Mouse (Mus musculus) midbrain, embryonic 15.5 days (tissue): Measurements from ENCODE around the gene Egfl7. TPM values are rescaled to one million over a fixed set of nuclear protein-coding genes. Genes with fewer than 3 reads are reported as not detected.

ENCODE experiments used
- ATAC-seq: fragments of 200-750 bp; cut with Nextera tagmentation; replicated peaks from 2 replicates; pipeline ENCODE4 v1.8.0; 2017; ENCODE audit warnings: moderate TSS enrichment
- H3K27ac ChIP-seq: fragments of 300-500 bp; sonication (generic); 2 replicates; pipeline ENCODE4 v1.5.1; 2015; ENCODE audit warnings: mild to moderate bottlenecking, inconsistent platforms
- H3K27me3 ChIP-seq: fragments of 300-500 bp; sonication (generic); replicated peaks from 2 replicates; pipeline ENCODE4 v1.6.1; 2015; ENCODE audit warnings: inconsistent platforms
- H3K36me3 ChIP-seq: fragments of 300-500 bp; sonication (generic); replicated peaks from 2 replicates; pipeline ENCODE4 v1.6.1; 2015; ENCODE audit warnings: inconsistent platforms
- H3K4me1 ChIP-seq: fragments of 300-500 bp; sonication (generic); 2 replicates; pipeline ENCODE4 v1.6.1; 2015; ENCODE audit warnings: inconsistent platforms
- H3K4me2 ChIP-seq: fragments of 300-500 bp; sonication (generic); 2 replicates; pipeline ENCODE4 v1.6.1; 2015; ENCODE audit warnings: inconsistent platforms, mild to moderate bottlenecking, moderate library complexity
- H3K4me3 ChIP-seq: fragments of 300-500 bp; sonication (generic); 2 replicates; pipeline ENCODE4 v1.5.1; 2015; ENCODE audit warnings: mild to moderate bottlenecking, inconsistent platforms
- H3K9ac ChIP-seq: fragments of 300-500 bp; sonication (generic); 2 replicates; pipeline ENCODE4 v1.6.1; 2015; ENCODE audit warnings: mild to moderate bottlenecking, inconsistent platforms
- H3K9me3 ChIP-seq: fragments of 300-500 bp; sonication (generic); 2 replicates; pipeline ENCODE4 v1.6.1; 2016; ENCODE audit warnings: inconsistent platforms
- WGBS: fragments of 180-500 bp; shearing (Covaris S2); methylation state at CpG from one replicate; pipeline ENCODE4 v1.1.7; 2015; ENCODE audit warnings: mixed read lengths; 5-methylcytosine and 5-hydroxymethylcytosine counted together
- polyA plus RNA-seq: library from polyadenylated mRNA; unstranded; fragments of >200 nt; fragmentation: Nextera tagmentation; extraction: Ambion mirVana; gene quantifications from 2 replicates; pipeline ENCODE4 v1.2.1, GENCODE M21; 2015

The Egfl7 gene
- polyA plus RNA-seq, 1 experiment from 2014 or later: 71.8 TPM

GRCm38 (mm10) chr2:26626081-26626480 lies 46.3 kb downstream of the Egfl7 start:
- no peaks in the 10 kb centered on the region for H3K9me3 ChIP-seq
- no peak overlapping the region for H3K4me2 ChIP-seq
- 74% methylated on average over 3 of the region's 3 CpGs for WGBS
- ATAC-seq: no peak
- no peak overlapping the region for H3K27ac ChIP-seq
- no peak overlapping the region for H3K4me3 ChIP-seq
- H3K36me3 ChIP-seq: no peaks in the 10 kb centered on the region
- H3K27me3 ChIP-seq: no peaks in the 10 kb centered on the region
- H3K9ac ChIP-seq: no peak overlapping the region
- peaks cover 32% of the 10 kb centered on the region for H3K4me1 ChIP-seq

- peak; percentile 82 for ATAC-seq
- Histone ChIP-seq H3K4me2 (peak within 1 kb of the TSS; percentile 92), H3K27ac (peak within 1 kb of the TSS; percentile 88), H3K27me3 (no peaks in the 10 kb centered on the region), H3K4me1 (peaks cover 46% of the 10 kb centered on the region), H3K36me3 (no peaks in the 10 kb centered on the region), H3K9ac (peak within 1 kb of the TSS; percentile 90), H3K9me3 (no peaks in the 10 kb centered on the region), H3K4me3 (peak within 1 kb of the TSS; percentile 68)
- under 1% methylated on average over 63 of the region's 70 CpGs for WGBS
These were observed 48.3 kb downstream of the Egfl7 start, which contains the start of gene Fam69b for GRCm38 (mm10) chr2:26627921-26628739. Gene Fam69b, plus strand, starts transcription at chr2:26628457.

- Histone ChIP-seq H3K9me3 (no peaks in the 10 kb centered on the region), H3K36me3 (no peaks in the 10 kb centered on the region), H3K27me3 (no peaks in the 10 kb centered on the region), H3K4me2 (peak overlapping the region; percentile 92), H3K4me3 (peak overlapping the region; percentile 68), H3K4me1 (peaks cover 53% of the 10 kb centered on the region), H3K27ac (peak overlapping the region; percentile 88), H3K9ac (peak overlapping the region; percentile 90)
- 13% methylated on average over 5 of the region's 5 CpGs for WGBS
- peak; percentile 62 for ATAC-seq
These were observed 49.1 kb downstream of the Egfl7 start for GRCm38 (mm10) chr2:26628792-26629437.

- Histone ChIP-seq H3K4me2 (peak overlapping the region; percentile 13; the same call in 1 of the 2 replicates), H3K9me3 (no peaks in the 10 kb centered on the region), H3K4me1 (peaks cover 76% of the 10 kb centered on the region), H3K36me3 (peaks cover 25% of the 10 kb centered on the region), H3K9ac (peak overlapping the region; percentile 24; the same call in 1 of the 2 replicates), H3K27me3 (no peaks in the 10 kb centered on the region), H3K27ac (no peak overlapping the region), H3K4me3 (no peak overlapping the region)
- ATAC-seq: no peak
- 87% methylated on average over 16 of the region's 16 CpGs for WGBS
These were observed 53.0 kb downstream of the Egfl7 start for GRCm38 (mm10) chr2:26632541-26633395.

GRCm38 (mm10) chr2:26633953-26634530 lies 54.2 kb downstream of the Egfl7 start:
- Histone ChIP-seq H3K4me2 (no peak overlapping the region), H3K4me1 (peaks cover 87% of the 10 kb centered on the region), H3K9ac (no peak overlapping the region), H3K9me3 (no peaks in the 10 kb centered on the region), H3K27ac (0 out of 2 replicates have a peak overlapping the region, but pooled peaks have one; percentile 1), H3K4me3 (no peak overlapping the region), H3K36me3 (peaks cover 31% of the 10 kb centered on the region), H3K27me3 (no peaks in the 10 kb centered on the region)
- WGBS: 73% methylated on average over 4 of the region's 4 CpGs
- ATAC-seq: no peak

- WGBS: 70% methylated on average over 12 of the region's 12 CpGs
- peak overlapping the region; percentile 1; the same call in 1 of the 2 replicates for H3K27ac ChIP-seq
- no peak overlapping the region for H3K4me2 ChIP-seq
- H3K9ac ChIP-seq: no peak overlapping the region
- no peaks in the 10 kb centered on the region for H3K27me3 ChIP-seq
- ATAC-seq: no peak
- peaks cover 82% of the 10 kb centered on the region for H3K4me1 ChIP-seq
- H3K9me3 ChIP-seq: no peaks in the 10 kb centered on the region
- H3K36me3 ChIP-seq: peaks cover 31% of the 10 kb centered on the region
- no peak overlapping the region for H3K4me3 ChIP-seq
These were observed 55.0 kb downstream of the Egfl7 start for GRCm38 (mm10) chr2:26634629-26635488.

GRCm38 (mm10) chr2:26635489-26636324 lies 55.9 kb downstream of the Egfl7 start:
- 73% methylated on average over 21 of the region's 21 CpGs for WGBS
- Histone ChIP-seq H3K4me1 (peaks cover 77% of the 10 kb centered on the region), H3K36me3 (peaks cover 31% of the 10 kb centered on the region), H3K4me2 (no peak overlapping the region), H3K9ac (no peak overlapping the region), H3K27me3 (no peaks in the 10 kb centered on the region), H3K9me3 (no peaks in the 10 kb centered on the region), H3K4me3 (no peak overlapping the region), H3K27ac (no peak overlapping the region)
- ATAC-seq: no peak

GRCm38 (mm10) chr2:26636325-26636635 lies 56.5 kb downstream of the Egfl7 start:
- Histone ChIP-seq H3K27ac (no peak overlapping the region), H3K9me3 (no peaks in the 10 kb centered on the region), H3K36me3 (peaks cover 31% of the 10 kb centered on the region), H3K4me1 (peaks cover 71% of the 10 kb centered on the region), H3K27me3 (no peaks in the 10 kb centered on the region), H3K4me3 (no peak overlapping the region), H3K9ac (no peak overlapping the region), H3K4me2 (no peak overlapping the region)
- ATAC-seq: no peak
- WGBS: 50% methylated on average over 2 of the region's 2 CpGs

GRCm38 (mm10) chr2:26637316-26637932 lies 57.6 kb downstream of the Egfl7 start:
- H3K27ac ChIP-seq: no peak overlapping the region
- no peak overlapping the region for H3K4me3 ChIP-seq
- peaks cover 31% of the 10 kb centered on the region for H3K36me3 ChIP-seq
- no peak overlapping the region for H3K9ac ChIP-seq
- no peak for ATAC-seq
- 81% methylated on average over 4 of the region's 4 CpGs for WGBS
- no peaks in the 10 kb centered on the region for H3K9me3 ChIP-seq
- H3K4me2 ChIP-seq: no peak overlapping the region
- H3K4me1 ChIP-seq: peaks cover 61% of the 10 kb centered on the region
- no peaks in the 10 kb centered on the region for H3K27me3 ChIP-seq

- 83% methylated on average over 5 of the region's 5 CpGs for WGBS
- no peaks in the 10 kb centered on the region for H3K27me3 ChIP-seq
- H3K36me3 ChIP-seq: peaks cover 31% of the 10 kb centered on the region
- H3K9me3 ChIP-seq: no peaks in the 10 kb centered on the region
- peak overlapping the region; percentile 72 for H3K4me2 ChIP-seq
- peaks cover 55% of the 10 kb centered on the region for H3K4me1 ChIP-seq
- ATAC-seq: no peak
- H3K4me3 ChIP-seq: peak overlapping the region; percentile 77; the same call in 1 of the 2 replicates
- H3K27ac ChIP-seq: no peak overlapping the region
- H3K9ac ChIP-seq: peak overlapping the region; percentile 22; the same call in 1 of the 2 replicates
These were observed 58.2 kb downstream of the Egfl7 start for GRCm38 (mm10) chr2:26638039-26638438.
